Mouse (Mus musculus) stomach, embryonic 15.5 days (tissue): Measurements from ENCODE around the gene Srbd1. TPM values are rescaled to one million over a fixed set of nuclear protein-coding genes. Genes with fewer than 3 reads are reported as not detected.
A peak's percentile ranks its signal among the peaks of the same experiment; 100 is the strongest.

Experiments
- ATAC-seq: fragments of 200-750 bp; cut with Nextera tagmentation; 2 replicates; pipeline ENCODE4 v1.8.0; 2017; ENCODE audit warnings: low read depth, moderate number of reproducible peaks, moderate TSS enrichment; ENCODE audit not compliant: insufficient read depth, low FRiP score
- H3K27ac ChIP-seq: fragments of 300-500 bp; sonication (generic); 2 replicates; pipeline ENCODE4 v1.5.1; 2015; ENCODE audit warnings: mild to moderate bottlenecking, inconsistent platforms
- H3K27me3 ChIP-seq: fragments of 300-500 bp; sonication (generic); replicated peaks from 2 replicates; pipeline ENCODE4 v1.6.1; 2015; ENCODE audit warnings: inconsistent platforms
- H3K36me3 ChIP-seq: fragments of 300-500 bp; sonication (generic); 2 replicates; pipeline ENCODE4 v1.6.1; 2015; ENCODE audit warnings: inconsistent platforms
- H3K4me1 ChIP-seq: fragments of 300-500 bp; sonication (generic); 2 replicates; pipeline ENCODE4 v1.6.1; 2015; ENCODE audit warnings: inconsistent platforms
- H3K4me2 ChIP-seq: fragments of 300-500 bp; sonication (generic); 2 replicates; pipeline ENCODE4 v1.6.1; 2015; ENCODE audit warnings: mild to moderate bottlenecking, inconsistent platforms
- H3K4me3 ChIP-seq: fragments of 300-500 bp; sonication (generic); replicated peaks from 2 replicates; pipeline ENCODE4 v1.5.1; 2015; ENCODE audit warnings: inconsistent platforms
- H3K9ac ChIP-seq: fragments of 300-500 bp; sonication (generic); 2 replicates; pipeline ENCODE4 v1.6.1; 2015; ENCODE audit warnings: inconsistent platforms
- H3K9me3 ChIP-seq: fragments of 300-500 bp; sonication (generic); 2 replicates; pipeline ENCODE4 v1.6.1; 2016; ENCODE audit warnings: inconsistent platforms
- WGBS: fragments of 180-500 bp; shearing (Covaris S2); methylation state at CpG from one replicate; pipeline ENCODE4 v1.1.7; 2015; 5-methylcytosine and 5-hydroxymethylcytosine counted together
- polyA plus RNA-seq: library from polyadenylated mRNA; unstranded; fragments of >200 nt; fragmentation: Nextera tagmentation; extraction: Ambion mirVana; gene quantifications from 2 replicates; pipeline ENCODE4 v1.2.1, GENCODE M21; 2015

Gene Srbd1
- polyA plus RNA-seq = 13.2 and 13.3 TPM in 2 replicates

DNA sequence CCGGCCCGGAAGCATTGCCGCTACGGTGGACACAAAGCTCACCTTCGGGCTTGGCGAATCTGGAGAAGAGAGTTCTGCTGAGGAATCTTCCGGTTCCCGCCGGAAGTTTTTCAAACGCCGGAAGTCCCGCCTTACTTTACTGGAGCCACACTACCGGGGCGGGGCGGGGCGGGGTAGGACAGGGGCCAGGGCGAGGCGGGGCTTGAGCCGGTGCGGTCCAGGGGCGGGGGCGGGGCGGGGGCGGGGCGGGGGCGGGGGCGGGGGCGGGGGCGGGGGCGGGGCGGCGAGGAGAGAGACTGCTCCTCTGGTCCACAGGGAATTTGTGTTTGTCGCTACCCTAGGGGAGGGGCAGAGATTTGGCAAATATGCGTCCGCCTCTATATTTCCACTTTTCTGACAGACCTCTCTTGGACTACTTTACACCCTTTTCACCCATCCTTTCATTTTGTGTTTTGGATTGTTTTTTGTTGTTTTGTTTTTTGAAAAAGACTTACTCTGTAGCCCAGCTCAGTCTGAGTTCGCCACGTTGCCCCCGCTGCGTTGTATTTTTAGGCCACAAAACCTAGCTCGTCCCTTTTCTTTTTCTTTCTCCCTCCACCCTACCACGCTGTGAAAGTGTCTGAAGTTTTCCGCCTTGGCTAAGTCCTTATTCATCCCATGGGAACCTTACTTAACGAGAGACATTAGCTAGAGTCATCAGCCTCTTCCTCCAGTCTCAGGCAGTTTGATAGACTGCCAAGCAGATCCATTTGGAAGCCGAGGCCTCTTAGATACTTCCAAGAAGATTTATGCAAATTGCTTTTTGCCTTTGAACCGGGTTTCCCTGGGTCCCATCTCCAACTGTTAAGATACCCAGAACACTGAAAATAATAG, at the start of gene Srbd1:
Gene Srbd1 (minus strand): TSS at position 97 of the 873 bp plus-strand sequence.
- H3K4me3 ChIP-seq = peak within 1 kb of the TSS; percentile 77
- 0 out of 2 replicates have a peak, but pooled peaks cover 3% of the 10 kb centered on the region for H3K4me1 ChIP-seq
- H3K36me3 ChIP-seq = no peaks in the 10 kb centered on the region; the same call in 1 of the 2 replicates
- H3K4me2 ChIP-seq = peak within 1 kb of the TSS; percentile 94
- peak; percentile 96 for ATAC-seq
- H3K27ac ChIP-seq = peak within 1 kb of the TSS; percentile 33; the same call in 1 of the 2 replicates
- peak within 1 kb of the TSS; percentile 60 for H3K9ac ChIP-seq
- WGBS = 1% methylated on average over 41 of the region's 45 CpGs
- H3K27me3 ChIP-seq = no peaks in the 10 kb centered on the region
- H3K9me3 ChIP-seq = no peaks in the 10 kb centered on the region

DNA sequence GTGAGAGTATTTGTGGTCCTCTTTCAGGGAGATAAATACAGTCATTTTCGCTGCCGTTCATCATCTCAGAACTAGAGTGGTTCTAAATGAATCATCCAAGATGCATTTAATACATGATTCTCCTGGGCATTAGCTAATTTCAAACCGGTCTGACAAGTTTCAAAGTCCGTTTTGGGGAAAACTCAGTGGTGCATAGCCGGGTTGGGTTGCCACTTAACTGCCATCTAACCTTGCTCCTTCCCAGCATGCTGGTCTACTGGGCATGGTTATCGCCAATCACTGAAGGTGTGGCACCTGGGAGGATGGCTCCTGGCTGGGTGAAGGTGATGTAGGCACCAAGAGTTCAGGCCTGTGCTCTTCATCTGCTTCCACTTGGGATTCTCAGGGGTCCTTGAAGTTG, 49.0 kb upstream of the Srbd1 start:
- no peak overlapping the region for H3K9ac ChIP-seq
- no peaks in the 10 kb centered on the region for H3K9me3 ChIP-seq
- H3K4me2 ChIP-seq = no peak overlapping the region
- H3K27me3 ChIP-seq = no peaks in the 10 kb centered on the region
- H3K4me3 ChIP-seq = no peak overlapping the region
- no peak for ATAC-seq
- H3K27ac ChIP-seq = no peak overlapping the region
- H3K4me1 ChIP-seq = no peaks in the 10 kb centered on the region
- H3K36me3 ChIP-seq = no peaks in the 10 kb centered on the region
- WGBS = 70% methylated on average over 6 of the region's 6 CpGs

GRCm38 (mm10) chr17:86187777-86188176, 42.8 kb upstream of the Srbd1 start:
- no peak overlapping the region for H3K4me2 ChIP-seq
- no peak overlapping the region for H3K9ac ChIP-seq
- 87% methylated on average over 1 of the region's 1 CpGs for WGBS
- H3K9me3 ChIP-seq = no peaks in the 10 kb centered on the region
- no peak for ATAC-seq
- no peak overlapping the region for H3K27ac ChIP-seq
- no peak overlapping the region for H3K4me3 ChIP-seq
- no peaks in the 10 kb centered on the region for H3K36me3 ChIP-seq
- peaks cover 8% of the 10 kb centered on the region for H3K4me1 ChIP-seq
- no peaks in the 10 kb centered on the region for H3K27me3 ChIP-seq

DNA sequence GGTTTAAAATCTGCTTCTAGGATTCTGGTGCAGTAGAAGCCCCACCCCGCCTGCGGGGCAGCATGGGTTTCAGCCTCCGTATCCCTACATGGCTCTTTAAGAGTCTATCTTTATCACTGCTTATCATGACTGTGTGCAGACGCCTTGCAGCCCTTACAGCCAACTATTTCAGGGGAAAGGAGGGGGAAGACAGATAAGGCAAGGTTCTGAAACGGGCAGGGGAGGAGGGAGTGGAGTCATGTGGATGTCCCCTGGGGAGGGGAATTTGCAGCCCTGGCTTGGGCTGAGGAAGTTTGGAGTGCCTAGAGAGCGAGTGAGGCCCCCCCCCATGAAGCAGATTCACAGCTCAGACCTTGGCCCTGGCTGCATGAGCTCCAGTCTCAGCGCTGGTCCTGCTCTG, 40.6 kb upstream of the Srbd1 start:
- ATAC-seq = peak; percentile 76
- Histone ChIP-seq H3K4me3 (no peak overlapping the region), H3K27ac (no peak overlapping the region), H3K36me3 (no peaks in the 10 kb centered on the region), H3K9me3 (no peaks in the 10 kb centered on the region), H3K27me3 (no peaks in the 10 kb centered on the region), H3K4me1 (peaks cover 8% of the 10 kb centered on the region), H3K9ac (no peak overlapping the region), H3K4me2 (peak overlapping the region; percentile 16; the same call in 1 of the 2 replicates)
- WGBS = 20% methylated on average over 7 of the region's 7 CpGs

DNA sequence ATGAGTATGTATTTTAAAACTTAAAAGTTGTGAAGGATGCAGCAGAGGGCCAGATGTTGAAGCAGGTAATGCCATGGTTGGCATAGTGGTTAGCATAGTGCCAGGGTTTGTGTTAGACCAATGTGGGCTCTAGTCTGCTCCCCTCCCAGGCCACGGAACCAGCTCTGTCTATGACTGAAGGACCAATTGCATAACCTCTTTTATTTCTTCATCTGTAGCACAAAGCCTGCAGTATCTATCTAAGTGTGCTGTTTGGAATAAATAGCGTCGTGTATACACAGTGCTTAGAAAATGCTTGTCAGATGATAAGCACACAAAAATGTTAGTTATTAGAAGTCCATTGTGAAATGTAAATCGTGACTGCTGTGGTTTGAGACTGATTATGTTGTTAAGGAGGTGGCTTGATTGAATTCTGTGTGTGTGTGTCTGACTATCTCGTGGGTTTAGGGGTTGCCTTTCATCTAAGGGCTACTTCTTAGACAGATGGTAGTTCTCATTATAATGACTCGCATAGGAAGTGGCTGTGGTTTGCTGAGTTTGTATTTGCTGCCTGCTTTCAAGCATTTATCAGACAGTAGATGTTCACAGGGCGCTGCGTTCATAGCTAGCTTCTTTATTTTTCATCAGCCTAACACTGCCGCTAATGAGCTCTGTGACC, 39.7 kb upstream of the Srbd1 start:
- Histone ChIP-seq H3K36me3 (no peaks in the 10 kb centered on the region), H3K27ac (no peak overlapping the region), H3K27me3 (no peaks in the 10 kb centered on the region), H3K4me2 (no peak overlapping the region), H3K9ac (no peak overlapping the region), H3K4me3 (no peak overlapping the region), H3K4me1 (peaks cover 8% of the 10 kb centered on the region), H3K9me3 (no peaks in the 10 kb centered on the region)
- no peak for ATAC-seq
- WGBS = 31% methylated on average over 9 of the region's 9 CpGs

DNA sequence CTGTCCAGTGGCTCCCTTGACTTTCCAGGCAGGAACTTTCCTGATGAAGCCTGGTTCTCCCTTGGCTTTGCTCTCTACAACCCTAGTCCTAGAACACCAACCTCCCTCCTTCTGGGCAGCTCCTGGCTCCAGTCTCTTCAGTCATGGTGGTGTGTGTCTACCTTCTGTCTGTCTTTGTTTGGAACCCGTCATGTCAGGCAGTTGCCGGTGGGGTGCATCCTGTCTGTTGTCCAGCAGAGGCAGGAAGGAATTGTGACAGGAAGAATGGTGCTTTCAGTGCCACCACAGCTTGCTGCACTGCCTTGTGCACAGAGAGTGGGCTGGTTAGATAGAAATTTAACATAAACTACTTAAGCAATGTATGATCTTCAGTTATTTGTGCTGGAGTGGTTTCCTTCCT, 38.8 kb upstream of the Srbd1 start:
- no peaks in the 10 kb centered on the region for H3K27me3 ChIP-seq
- ATAC-seq = no peak
- H3K4me2 ChIP-seq = no peak overlapping the region
- no peak overlapping the region for H3K9ac ChIP-seq
- no peak overlapping the region for H3K4me3 ChIP-seq
- H3K9me3 ChIP-seq = no peaks in the 10 kb centered on the region
- no peak overlapping the region for H3K27ac ChIP-seq
- peaks cover 8% of the 10 kb centered on the region for H3K4me1 ChIP-seq
- H3K36me3 ChIP-seq = no peaks in the 10 kb centered on the region
- 54% methylated on average over 2 of the region's 2 CpGs for WGBS

- H3K4me1 ChIP-seq = no peaks in the 10 kb centered on the region
- H3K9ac ChIP-seq = no peak overlapping the region
- ATAC-seq = no peak
- no peaks in the 10 kb centered on the region for H3K27me3 ChIP-seq
- 67% methylated on average over 7 of the region's 7 CpGs for WGBS
- no peak overlapping the region for H3K4me3 ChIP-seq
- no peak overlapping the region for H3K27ac ChIP-seq
- no peaks in the 10 kb centered on the region for H3K36me3 ChIP-seq
- H3K4me2 ChIP-seq = no peak overlapping the region
- no peaks in the 10 kb centered on the region for H3K9me3 ChIP-seq
Measured at GRCm38 (mm10) chr17:86176722-86177121, 31.7 kb upstream of the Srbd1 start.

DNA sequence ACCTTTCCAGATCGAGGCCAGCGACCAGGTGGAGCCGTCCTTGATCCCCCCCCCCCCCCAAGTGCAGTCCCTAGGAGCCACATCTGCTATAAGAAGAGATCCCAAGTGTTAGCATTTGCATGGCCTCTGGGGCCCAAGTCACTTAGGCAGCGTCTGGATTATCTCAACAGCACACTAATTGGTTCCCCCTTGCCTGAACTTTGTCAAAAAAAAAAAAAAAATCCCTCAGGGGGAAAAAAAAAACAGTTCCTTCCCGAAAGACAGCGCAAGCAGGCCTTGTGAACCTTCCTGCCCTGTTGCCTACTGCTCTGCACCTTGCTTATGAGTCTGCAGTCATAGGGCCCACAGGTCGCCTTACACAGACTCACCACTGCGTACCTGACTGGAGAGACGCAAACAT, 30.5 kb upstream of the Srbd1 start:
- ATAC-seq = no peak
- Histone ChIP-seq H3K4me3 (no peak overlapping the region), H3K9me3 (no peaks in the 10 kb centered on the region), H3K27me3 (no peaks in the 10 kb centered on the region), H3K27ac (no peak overlapping the region), H3K4me1 (no peaks in the 10 kb centered on the region), H3K36me3 (no peaks in the 10 kb centered on the region), H3K4me2 (no peak overlapping the region), H3K9ac (no peak overlapping the region)
- 47% methylated on average over 9 of the region's 9 CpGs for WGBS

GRCm38 (mm10) chr17:86170164-86170958, 25.4 kb upstream of the Srbd1 start:
- Histone ChIP-seq H3K9me3 (no peaks in the 10 kb centered on the region), H3K9ac (no peak overlapping the region), H3K4me3 (peak overlapping the region; percentile 68; the same call in 1 of the 2 replicates), H3K36me3 (no peaks in the 10 kb centered on the region), H3K4me1 (peaks cover 17% of the 10 kb centered on the region), H3K27ac (no peak overlapping the region), H3K4me2 (peak overlapping the region; percentile 99), H3K27me3 (no peaks in the 10 kb centered on the region; the same call in 1 of the 2 replicates)
- WGBS = 64% methylated on average over 9 of the region's 9 CpGs
- no peak for ATAC-seq

DNA sequence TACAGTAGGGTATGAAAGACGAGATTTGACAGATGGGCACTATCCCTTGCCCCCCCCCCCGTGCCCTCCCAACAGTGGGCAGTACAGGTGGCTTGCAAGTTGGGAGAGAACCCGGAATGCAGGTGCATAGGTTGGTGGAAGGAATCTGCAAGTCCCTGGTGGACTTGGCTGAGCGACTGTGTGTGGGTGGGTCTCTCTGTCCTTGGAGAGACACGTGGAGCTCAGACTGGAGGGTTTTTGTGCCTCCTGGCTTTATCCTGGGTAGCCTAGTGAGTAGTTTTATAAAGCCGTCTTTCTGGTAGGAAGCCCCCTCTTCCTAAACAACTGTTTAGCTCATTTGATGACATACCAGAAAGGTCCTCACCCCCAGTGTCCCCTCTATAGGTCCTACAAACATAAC, 24.1 kb upstream of the Srbd1 start:
- ATAC-seq = no peak
- Histone ChIP-seq H3K27me3 (no peaks in the 10 kb centered on the region; the same call in 1 of the 2 replicates), H3K27ac (no peak overlapping the region), H3K4me2 (peak overlapping the region; percentile 99), H3K9ac (no peak overlapping the region), H3K36me3 (no peaks in the 10 kb centered on the region), H3K4me3 (peak overlapping the region; percentile 68), H3K4me1 (peaks cover 20% of the 10 kb centered on the region), H3K9me3 (no peaks in the 10 kb centered on the region)
- 19% methylated on average over 6 of the region's 6 CpGs for WGBS

DNA sequence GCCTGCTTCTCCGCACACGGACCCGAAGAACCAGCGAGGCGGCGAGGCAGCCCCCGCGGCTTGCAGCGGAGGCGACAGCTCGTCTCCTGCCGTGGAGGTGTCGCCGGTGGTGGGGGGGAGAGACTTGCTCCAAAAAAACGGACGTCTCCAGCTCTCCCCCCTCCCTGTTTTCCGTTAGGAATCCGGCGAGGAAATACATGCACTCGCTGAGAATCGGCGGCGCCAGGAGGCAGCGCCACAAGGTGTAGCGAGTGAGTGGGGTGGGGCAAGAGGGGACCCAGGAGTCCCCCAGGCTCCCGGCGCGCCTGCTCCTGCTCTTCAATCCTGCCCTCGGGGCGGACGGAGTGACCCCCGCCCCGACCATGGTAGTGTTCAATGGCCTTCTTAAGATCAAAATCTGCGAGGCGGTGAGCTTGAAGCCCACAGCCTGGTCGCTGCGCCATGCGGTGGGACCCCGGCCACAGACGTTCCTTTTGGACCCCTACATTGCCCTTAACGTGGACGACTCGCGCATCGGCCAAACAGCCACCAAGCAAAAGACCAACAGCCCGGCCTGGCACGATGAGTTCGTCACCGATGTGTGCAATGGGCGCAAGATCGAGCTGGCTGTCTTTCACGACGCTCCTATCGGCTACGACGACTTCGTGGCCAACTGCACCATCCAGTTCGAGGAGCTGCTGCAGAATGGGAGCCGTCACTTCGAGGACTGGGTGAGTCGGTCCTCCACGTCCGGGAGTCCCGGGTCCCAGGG, 23.4 kb upstream of the Srbd1 start:
- no peak for ATAC-seq
- H3K4me1 ChIP-seq = peaks cover 22% of the 10 kb centered on the region
- peak overlapping the region; percentile 89 for H3K9ac ChIP-seq
- H3K9me3 ChIP-seq = no peaks in the 10 kb centered on the region
- H3K4me2 ChIP-seq = peak overlapping the region; percentile 99
- WGBS = under 1% methylated on average over 64 of the region's 64 CpGs
- no peaks in the 10 kb centered on the region for H3K36me3 ChIP-seq
- peak overlapping the region; percentile 95 for H3K27ac ChIP-seq
- H3K4me3 ChIP-seq = peak overlapping the region; percentile 68
- no peaks in the 10 kb centered on the region; the same call in 1 of the 2 replicates for H3K27me3 ChIP-seq
